Mouse (Mus musculus) testis, postnatal 14 days (tissue): ENCODE results near the gene Vmn1r127.
"Not testable (repeated sequence)": the region's sequence is repeated elsewhere in the genome, so short reads cannot be mapped to it uniquely, and the experiment has no call there.

Experiments
- DNase-seq: peaks from one replicate; pipeline ENCODE4 v3.0.0; 2021; ENCODE audit warnings: low spot score

The Vmn1r127 gene

GRCm38 (mm10) chr7:21319761-21320160 is at the start of gene Vmn1r127:
TSS of gene Vmn1r127 (minus strand) at chr7:21319861.
- DNase-seq, result not testable (repeated sequence)

GRCm38 (mm10) chr7:21361191-21361590 is 41.5 kb upstream of the Vmn1r127 start, which contains the start of gene Vmn1r129:
TSS of gene Vmn1r129 (minus strand) at chr7:21361291.
- DNase-seq, result not testable (repeated sequence)

- not testable (repeated sequence) for DNase-seq
Observed at GRCm38 (mm10) chr7:21349073-21349472, 29.4 kb upstream of the Vmn1r127 start, which contains the start of gene Vmn1r128. TSS of gene Vmn1r128 (plus strand) at chr7:21349373.

DNA sequence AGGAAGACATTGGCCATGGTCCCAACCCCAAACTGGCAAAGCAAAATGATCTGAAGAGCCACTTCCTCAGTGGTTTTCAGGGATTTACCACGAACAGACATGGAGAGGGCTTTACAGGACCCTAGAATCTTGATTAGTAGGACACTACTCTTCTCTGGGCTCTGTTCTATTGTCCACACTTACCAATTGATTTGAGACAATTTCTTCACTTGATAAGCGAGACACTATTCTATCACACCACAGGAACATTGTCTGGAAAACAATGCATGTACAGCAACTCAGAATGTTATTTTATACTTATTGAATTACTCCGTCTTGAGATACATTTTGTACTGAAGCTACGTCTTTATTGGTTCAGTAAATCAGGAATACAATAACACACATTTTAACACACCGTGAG is 18.3 kb downstream of the Vmn1r127 start, which contains the start of gene Vmn1r126:
Gene Vmn1r126, minus strand, starts transcription at position 101 of the 400 bp plus-strand sequence.
- not testable (repeated sequence) for DNase-seq

- DNase-seq, result not testable (repeated sequence)
Observed at GRCm38 (mm10) chr7:21271879-21272278, 47.8 kb downstream of the Vmn1r127 start, which contains the start of gene Vmn1r125. TSS of gene Vmn1r125 (plus strand) at chr7:21272179.
